Comparison of ENCODE assay signal across 8 mouse cellular contexts in genomic region chr9:20651602-20652259, GRCm38 (mm10). TPM values are rescaled to one million over a fixed set of nuclear protein-coding genes. Genes with fewer than 3 reads are reported as not detected.
DNase-seq lines count a peak whose midpoint lies in the region; ATAC-seq lines count a peak whose summit lies in the region.

Pin1 (plus strand) TSS chr9:20652095.

- under 1% methylated on average over 45 of the region's 45 CpGs for WGBS in intestine, embryonic 14.5 days

- peak within 1 kb of the TSS; percentile 62; the same call in 1 of the 2 replicates for H3K27ac ChIP-seq in intestine, embryonic 14.5 days (ENCODE audit: low read depth)

- peak within 1 kb of the TSS; percentile 83 for H3K9ac ChIP-seq in intestine, embryonic 14.5 days (ENCODE audit: low read length)

- peak; percentile 90 to 91 for DNase-seq in adrenal gland, adult 18-20 months (ENCODE audit: low spot score in 2 of 2)
- peak; percentile 98 for DNase-seq in embryo, embryonic 11 days
- DNase-seq in gastrocnemius, postnatal 25 days: peak; percentile 99
- peak; percentile 92 for DNase-seq in intestine, embryonic 14.5 days (ENCODE audit: low spot score)
- peak; percentile 100 for DNase-seq in left cerebral cortex, postnatal 14 days (ENCODE audit: low spot score in 2 of 2)
- peak; percentile 99 for DNase-seq in mesoderm, embryonic 11.5 days (ENCODE audit: low read depth, low spot score)
- peak; percentile 100 for DNase-seq in right cerebral cortex, postnatal 36 days (ENCODE audit: low spot score in 2 of 2)
- DNase-seq in yolk sac, embryonic 10.5 days (ENCODE audit: low spot score): peak; percentile 99

- H3K9me3 ChIP-seq in intestine, embryonic 14.5 days (ENCODE audit: control insufficient read depth, low read length): no peaks in the 10 kb centered on the region

- peak; percentile 99 for ATAC-seq in intestine, embryonic 14.5 days (replicated peaks; ENCODE audit: low FRiP score, low TSS enrichment, low read depth)

- H3K4me1 ChIP-seq in intestine, embryonic 14.5 days (replicated peaks; ENCODE audit: control insufficient read depth, insufficient read depth, low read length): peaks cover 20% of the 10 kb centered on the region

- H3K4me3 ChIP-seq in intestine, embryonic 14.5 days (ENCODE audit: low read depth, low read length): peak within 1 kb of the TSS; percentile 93

- intact Hi-C loops in left cerebral cortex, postnatal 14 days (cut with DNase I): no loop called here

- H3K27me3 ChIP-seq in intestine, embryonic 14.5 days (replicated peaks; ENCODE audit: control insufficient read depth, insufficient read depth, low read length): no peaks in the 10 kb centered on the region

- peaks cover 53% of the 10 kb centered on the region for H3K36me3 ChIP-seq in intestine, embryonic 14.5 days (ENCODE audit: control insufficient read depth, insufficient read depth, low read length)

- H3K4me2 ChIP-seq in intestine, embryonic 14.5 days (ENCODE audit: low read length): peak within 1 kb of the TSS; percentile 65

RNA-seq across cellular contexts. Expression of gene Pin1, which starts in this region (rescaled TPM):
- total RNA-seq in adrenal gland, adult 18-20 months (2021): 10 to 100 TPM; 24.9 to 27.7 TPM
- 10 to 100 TPM; 13.0 to 14.1 TPM for total RNA-seq in gastrocnemius, postnatal 25 days (2021)
- polyA plus RNA-seq in intestine, embryonic 14.5 days (2014; fragmentation: Nextera tagmentation; extraction: Ambion mirVana): 55.1 and 55.3 TPM in 2 replicates
- total RNA-seq in left cerebral cortex, postnatal 14 days (2021): 10 to 100 TPM; 46.0 to 46.7 TPM

Comparison
In these comparisons a context has a peak if more than half of its experiments do, and no peak if none do; other contexts are left out.
1. Peak in every context shown above with its lines: DNase-seq, ATAC-seq, H3K4me3 ChIP-seq and H3K27ac ChIP-seq.